ENCODE assay signal across 8 mouse cellular contexts in genomic region chr12:100925644-100926619, GRCm38 (mm10). TPM values are rescaled to one million over a fixed set of nuclear protein-coding genes. Genes with fewer than 3 reads are reported as not detected.
DNase-seq lines count a peak whose midpoint lies in the region; ATAC-seq and TF ChIP-seq lines count a peak whose summit lies in the region.

No protein-coding gene starts in this region.

- H3K4me1 ChIP-seq in hindbrain, embryonic 15.5 days (replicated peaks) = no peaks in the 10 kb centered on the region
- H3K4me1 ChIP-seq in midbrain, embryonic 14.5 days (ENCODE audit: control insufficient read depth, insufficient read depth, low read length) = no peaks in the 10 kb centered on the region

- POLR2A ChIA-PET in Patski (lab: Charles Lee) = interaction anchor here (1.4 kb wide), 1 partner anchor 77 kb away, joined by 3 read pairs; no protein-coding TSS in a partner anchor

- no peak overlapping the region for H3K9ac ChIP-seq in hindbrain, embryonic 15.5 days
- no peak overlapping the region for H3K9ac ChIP-seq in midbrain, embryonic 14.5 days (replicated peaks; ENCODE audit: low read length)

- H3K27me3 ChIP-seq in Patski = no peaks in the 10 kb centered on the region
- no peaks in the 10 kb centered on the region for H3K27me3 ChIP-seq in hindbrain, embryonic 15.5 days
- no peaks in the 10 kb centered on the region for H3K27me3 ChIP-seq in midbrain, embryonic 14.5 days (ENCODE audit: control insufficient read depth, insufficient read depth, low read length)

- H3K36me3 ChIP-seq in hindbrain, embryonic 15.5 days = peaks cover 31% of the 10 kb centered on the region
- peaks cover 72% of the 10 kb centered on the region for H3K36me3 ChIP-seq in midbrain, embryonic 14.5 days (ENCODE audit: control insufficient read depth, insufficient read depth, low read length)

- no peaks in the 10 kb centered on the region for H3K9me3 ChIP-seq in hindbrain, embryonic 15.5 days
- H3K9me3 ChIP-seq in midbrain, embryonic 14.5 days (ENCODE audit: control insufficient read depth, low read length) = no peaks in the 10 kb centered on the region

- no peak for TF ChIP-seq CTCF in Patski (IDR thresholded peaks at IDR 0.05)

- intact Hi-C loops in left cerebral cortex, postnatal 10 days (cut with DNase I) = loop anchor here (2.0 to 10.0 kb wide), 3 partner anchors 77 to 741 kb away; no protein-coding TSS in a partner anchor

- H3K4me2 ChIP-seq in hindbrain, embryonic 15.5 days = no peak overlapping the region
- no peak overlapping the region for H3K4me2 ChIP-seq in midbrain, embryonic 14.5 days (ENCODE audit: low read length)

- DNase-seq in kidney, adult 8-10 months = peak; percentile 35 to 43
- DNase-seq in kidney, adult 18-20 months = no peak
- peak; percentile 17 for DNase-seq in Patski (ENCODE audit: low read depth, low spot score)
- peak; percentile 94 for DNase-seq in embryo, embryonic 10.5 days (ENCODE audit: low spot score)
- peak; percentile 49 to 80 for DNase-seq in left cerebral cortex, postnatal 10 days (ENCODE audit: extremely low spot score in 1 of 2, low spot score in 2 of 2)
- DNase-seq in midbrain, embryonic 14.5 days = peak; percentile 95
- DNase-seq in telencephalon, adult 2 months (ENCODE audit: low read depth, low spot score) = peak; percentile 42

- H3K27ac ChIP-seq in hindbrain, embryonic 15.5 days (replicated peaks) = no peak overlapping the region
- H3K27ac ChIP-seq in midbrain, embryonic 14.5 days (replicated peaks; ENCODE audit: low read depth, low read length) = no peak overlapping the region

- 50% methylated on average over 14 of the region's 14 CpGs for WGBS in hindbrain, embryonic 15.5 days
- 70% methylated on average over 14 of the region's 14 CpGs for WGBS in midbrain, embryonic 14.5 days

- no peak overlapping the region for H3K4me3 ChIP-seq in hindbrain, embryonic 15.5 days
- H3K4me3 ChIP-seq in midbrain, embryonic 14.5 days (replicated peaks; ENCODE audit: low read depth, low read length) = no peak overlapping the region

- CTCF ChIA-PET in Patski (lab: Charles Lee) = interaction anchor here (0.7 to 3.9 kb wide), 7 partner anchors 14 to 79 kb away, joined by 3 to 20 read pairs (median 3); no protein-coding TSS in a partner anchor

- ATAC-seq in Patski = peak; percentile 71
- ATAC-seq in hindbrain, embryonic 15.5 days (ENCODE audit: low FRiP score, low read depth) = peak; percentile 71
- ATAC-seq in midbrain, embryonic 14.5 days (ENCODE audit: low FRiP score, low TSS enrichment) = peak; percentile 40; the same call in 1 of the 2 replicates

- in situ Hi-C loops in Patski (cut with MboI; ENCODE audit: low pct_unique_long_range_greater_than_20kb) = loop anchor here (5.0 kb wide), 1 partner anchor 79 kb away; no protein-coding TSS in a partner anchor

RNA-seq across cellular contexts. Expression of gene Gpr68, which starts 17.9 kb away (rescaled TPM):
- polyA plus RNA-seq in Patski (2021) = 0.08 TPM
- 6.1 and 6.3 TPM in 2 replicates for polyA plus RNA-seq in hindbrain, embryonic 15.5 days (2015; fragmentation: Nextera tagmentation; extraction: Ambion mirVana)
- total RNA-seq in left cerebral cortex, postnatal 10 days (2021) = 1 to 10 TPM; 6.7 to 7.4 TPM
- 2.1 and 2.8 TPM in 2 replicates for polyA plus RNA-seq in midbrain, embryonic 14.5 days (2014; fragmentation: Nextera tagmentation; extraction: Ambion mirVana)
